Mouse (Mus musculus) megakaryocyte, embryonic 14.5 days (primary cell): ENCODE data around the gene Hba-a2.

ENCODE experiments used
- FLI1 ChIP-seq: IDR thresholded peaks from 2 replicates; pipeline ENCODE4 v1.6.1; 2012; ENCODE audit warnings: low read length, inconsistent platforms, mixed read lengths
- GATA1 ChIP-seq: IDR thresholded peaks from 3 replicates; pipeline ENCODE4 v1.6.1; 2012; ENCODE audit warnings: mixed read lengths, low read length, inconsistent platforms, borderline replicate concordance

DNA sequence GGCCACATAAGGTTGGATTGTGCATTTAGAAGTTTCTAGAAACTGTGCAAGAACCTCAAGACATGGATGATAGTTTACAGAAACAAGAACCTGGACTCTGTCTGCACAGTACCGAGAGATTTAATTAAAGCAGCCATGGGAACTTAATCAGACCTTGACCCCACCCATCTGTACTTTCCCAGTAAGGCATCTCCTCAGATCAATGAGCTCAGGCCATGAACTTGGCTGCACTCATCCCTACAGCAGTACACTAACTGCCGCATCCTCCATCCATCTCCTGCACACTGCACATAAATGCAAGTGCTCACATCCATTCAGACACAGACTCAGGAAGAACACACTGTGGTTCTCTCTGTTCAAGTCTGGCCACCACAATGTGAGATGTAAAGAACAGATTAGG lies 15.6 kb upstream of the Hba-a2 start:
- TF ChIP-seq GATA1, result no peak
- no peak for TF ChIP-seq FLI1
